Mouse (Mus musculus) olfactory bulb, adult 2 months (tissue): ENCODE data around the gene Olfr1411.

Experiments
- CTCF ChIP-seq: fragments of 200-500 bp; IDR thresholded peaks from 2 replicates; pipeline ENCODE4 v1.5.1; 2012; ENCODE audit warnings: low read depth, mild to moderate bottlenecking, low read length, moderate library complexity; ENCODE audit not compliant: insufficient read depth
- POLR2A ChIP-seq: fragments of 200-500 bp; IDR thresholded peaks from 2 replicates; pipeline ENCODE4 v1.6.1; 2012; ENCODE audit warnings: mild to moderate bottlenecking, low read depth, low read length, moderate library complexity; ENCODE audit not compliant: insufficient read depth

- TF ChIP-seq CTCF (no peak), POLR2A (no peak)
Observed at GRCm38 (mm10) chr1:92638736-92639135, 44.5 kb downstream of the Olfr1411 start.
